Mouse (Mus musculus) lung, postnatal 0 days (tissue): ENCODE data around the gene Slc2a3. TPM values are rescaled to one million over a fixed set of nuclear protein-coding genes. Genes with fewer than 3 reads are reported as not detected.
A peak's percentile ranks its signal among the peaks of the same experiment; 100 is the strongest.

Experiments
- ATAC-seq: fragments of 200-750 bp; cut with Nextera tagmentation; 2 replicates; pipeline ENCODE4 v1.8.0; 2017; ENCODE audit warnings: moderate library complexity
- DNase-seq: peaks from one replicate; pipeline ENCODE4 v3.0.0-alpha.2; 2016; ENCODE audit warnings: low spot score
- H3K27ac ChIP-seq: fragments of 300-500 bp; sonication (generic); 2 replicates; pipeline ENCODE4 v1.5.1; 2014; ENCODE audit warnings: antibody characterized with exemption, mild to moderate bottlenecking, low read length, mixed read lengths
- H3K27me3 ChIP-seq: fragments of 300-500 bp; sonication (generic); replicated peaks from 2 replicates; pipeline ENCODE4 v1.6.1; 2014; ENCODE audit warnings: low read length, mixed read lengths; ENCODE audit not compliant: insufficient read depth
- H3K36me3 ChIP-seq: fragments of 300-500 bp; sonication (generic); 2 replicates; pipeline ENCODE4 v1.6.1; 2014; ENCODE audit warnings: low read length, mixed read lengths; ENCODE audit not compliant: insufficient read depth
- H3K4me1 ChIP-seq: fragments of 300-500 bp; sonication (generic); 2 replicates; pipeline ENCODE4 v1.6.1; 2014; ENCODE audit warnings: antibody characterized with exemption, low read depth, low read length, mixed read lengths; ENCODE audit not compliant: insufficient read depth
- H3K4me2 ChIP-seq: fragments of 300-500 bp; sonication (generic); replicated peaks from 2 replicates; pipeline ENCODE4 v1.6.1; 2014; ENCODE audit warnings: low read depth, mild to moderate bottlenecking, low read length, moderate library complexity, mixed read lengths
- H3K4me3 ChIP-seq: fragments of 300-500 bp; sonication (generic); 2 replicates; pipeline ENCODE4 v1.5.1; 2014; ENCODE audit warnings: low read depth, low read length
- H3K9ac ChIP-seq: fragments of 300-500 bp; sonication (generic); replicated peaks from 2 replicates; pipeline ENCODE4 v1.6.1; 2014; ENCODE audit warnings: low read depth, mild to moderate bottlenecking
- H3K9me3 ChIP-seq: fragments of 300-500 bp; sonication (generic); 2 replicates; pipeline ENCODE4 v1.6.1; 2016; ENCODE audit warnings: low read length, mixed read lengths
- CTCF ChIP-seq: IDR thresholded peaks from 2 replicates; pipeline ENCODE4 v1.5.1; 2016; ENCODE audit warnings: antibody characterized with exemption, mild to moderate bottlenecking
- EP300 ChIP-seq: IDR thresholded peaks from 2 replicates; pipeline ENCODE4 v1.6.1; 2016; ENCODE audit warnings: antibody characterized with exemption, mild to moderate bottlenecking, control low read depth
- WGBS: fragments of 180-500 bp; shearing (Covaris S2); extraction: QIAGEN DNeasy Blood & Tissue Kit; methylation state at CpG from one replicate; pipeline ENCODE4 v1.1.7; 2014; 5-methylcytosine and 5-hydroxymethylcytosine counted together
- polyA plus RNA-seq: library from polyadenylated mRNA; unstranded; fragments of >200 nt; fragmentation: Nextera tagmentation; extraction: Ambion mirVana; gene quantifications from 2 replicates; pipeline ENCODE4 v1.2.1, GENCODE M21; 2015

Gene Slc2a3
- polyA plus RNA-seq, 1 experiment from 2014 or later, result 3.8 TPM

- ATAC-seq (no peak), DNase-seq (no peak)
- TF ChIP-seq CTCF (no peak), EP300 (no peak)
- Histone ChIP-seq H3K9ac (no peak overlapping the region), H3K27ac (no peak overlapping the region), H3K4me2 (no peak overlapping the region), H3K9me3 (no peaks in the 10 kb centered on the region), H3K4me3 (no peak overlapping the region), H3K4me1 (no peaks in the 10 kb centered on the region), H3K27me3 (no peaks in the 10 kb centered on the region), H3K36me3 (no peaks in the 10 kb centered on the region)
- 23% methylated on average over 2 of the region's 2 CpGs for WGBS
Measured at GRCm38 (mm10) chr6:122755913-122756312, 45.5 kb downstream of the Slc2a3 start.

- no peak for DNase-seq
- Histone ChIP-seq H3K4me3 (no peak overlapping the region), H3K27ac (no peak overlapping the region), H3K27me3 (no peaks in the 10 kb centered on the region), H3K4me1 (no peaks in the 10 kb centered on the region), H3K9ac (no peak overlapping the region), H3K36me3 (no peaks in the 10 kb centered on the region), H3K9me3 (no peaks in the 10 kb centered on the region), H3K4me2 (no peak overlapping the region)
- TF ChIP-seq EP300, result no peak
- TF ChIP-seq CTCF, result no peak
- no peak for ATAC-seq
- 86% methylated on average over 6 of the region's 6 CpGs for WGBS
Measured at GRCm38 (mm10) chr6:122750579-122750978, 50.9 kb downstream of the Slc2a3 start.

- Histone ChIP-seq H3K4me2 (no peak overlapping the region), H3K36me3 (no peaks in the 10 kb centered on the region), H3K4me3 (no peak overlapping the region), H3K4me1 (peaks cover 7% of the 10 kb centered on the region; the same call in 1 of the 2 replicates), H3K27ac (no peak overlapping the region), H3K9me3 (no peaks in the 10 kb centered on the region), H3K27me3 (peaks cover 10% of the 10 kb centered on the region; the same call in 1 of the 2 replicates), H3K9ac (no peak overlapping the region)
- DNase-seq (no peak), ATAC-seq (no peak)
- TF ChIP-seq CTCF (no peak), EP300 (no peak)
- 47% methylated on average over 10 of the region's 10 CpGs for WGBS
Measured at GRCm38 (mm10) chr6:122744505-122745249, 56.8 kb downstream of the Slc2a3 start.

GRCm38 (mm10) chr6:122743353-122743752 lies 58.1 kb downstream of the Slc2a3 start:
- WGBS, result 30% methylated on average over 11 of the region's 11 CpGs
- peak; percentile 18; the same call in 1 of the 2 replicates for TF ChIP-seq CTCF
- no peak for TF ChIP-seq EP300
- DNase-seq (no peak), ATAC-seq (no peak)
- Histone ChIP-seq H3K27me3 (peaks cover 10% of the 10 kb centered on the region; the same call in 1 of the 2 replicates), H3K36me3 (no peaks in the 10 kb centered on the region), H3K4me1 (peaks cover 7% of the 10 kb centered on the region; the same call in 1 of the 2 replicates), H3K4me2 (no peak overlapping the region), H3K27ac (no peak overlapping the region), H3K4me3 (no peak overlapping the region), H3K9me3 (no peaks in the 10 kb centered on the region), H3K9ac (no peak overlapping the region)

GRCm38 (mm10) chr6:122742228-122742899 lies 59.1 kb downstream of the Slc2a3 start:
- Histone ChIP-seq H3K9me3 (no peaks in the 10 kb centered on the region), H3K36me3 (no peaks in the 10 kb centered on the region), H3K4me3 (peak overlapping the region; percentile 36), H3K9ac (no peak overlapping the region), H3K4me2 (peak overlapping the region; percentile 61), H3K4me1 (peaks cover 7% of the 10 kb centered on the region; the same call in 1 of the 2 replicates), H3K27ac (no peak overlapping the region), H3K27me3 (peaks cover 10% of the 10 kb centered on the region; the same call in 1 of the 2 replicates)
- DNase-seq, result peak; percentile 65
- ATAC-seq, result peak; percentile 23; the same call in 1 of the 2 replicates
- under 1% methylated on average over 23 of the region's 23 CpGs for WGBS
- TF ChIP-seq CTCF, result no peak
- TF ChIP-seq EP300, result no peak

GRCm38 (mm10) chr6:122741460-122742227 lies 59.8 kb downstream of the Slc2a3 start:
- Histone ChIP-seq H3K9ac (no peak overlapping the region), H3K4me1 (peaks cover 7% of the 10 kb centered on the region; the same call in 1 of the 2 replicates), H3K4me3 (peak overlapping the region; percentile 36), H3K9me3 (no peaks in the 10 kb centered on the region), H3K4me2 (peak overlapping the region; percentile 61), H3K27ac (no peak overlapping the region), H3K27me3 (peaks cover 10% of the 10 kb centered on the region; the same call in 1 of the 2 replicates), H3K36me3 (no peaks in the 10 kb centered on the region)
- ATAC-seq (no peak), DNase-seq (no peak)
- TF ChIP-seq EP300 (no peak), CTCF (no peak)
- 7% methylated on average over 25 of the region's 25 CpGs for WGBS
